Mouse (Mus musculus): Measurements from ENCODE around the gene Bcat2. TPM values are rescaled to one million over a fixed set of nuclear protein-coding genes. Genes with fewer than 3 reads are reported as not detected.
"Not testable (repeated sequence)": the region's sequence is repeated elsewhere in the genome, so short reads cannot be mapped to it uniquely, and the experiment has no call there.

Bcat2 gene
- polyA plus RNA-seq (2017; shearing (Covaris generic)): 10 to 100 TPM; 40.9 to 56.9 TPM

DNA sequence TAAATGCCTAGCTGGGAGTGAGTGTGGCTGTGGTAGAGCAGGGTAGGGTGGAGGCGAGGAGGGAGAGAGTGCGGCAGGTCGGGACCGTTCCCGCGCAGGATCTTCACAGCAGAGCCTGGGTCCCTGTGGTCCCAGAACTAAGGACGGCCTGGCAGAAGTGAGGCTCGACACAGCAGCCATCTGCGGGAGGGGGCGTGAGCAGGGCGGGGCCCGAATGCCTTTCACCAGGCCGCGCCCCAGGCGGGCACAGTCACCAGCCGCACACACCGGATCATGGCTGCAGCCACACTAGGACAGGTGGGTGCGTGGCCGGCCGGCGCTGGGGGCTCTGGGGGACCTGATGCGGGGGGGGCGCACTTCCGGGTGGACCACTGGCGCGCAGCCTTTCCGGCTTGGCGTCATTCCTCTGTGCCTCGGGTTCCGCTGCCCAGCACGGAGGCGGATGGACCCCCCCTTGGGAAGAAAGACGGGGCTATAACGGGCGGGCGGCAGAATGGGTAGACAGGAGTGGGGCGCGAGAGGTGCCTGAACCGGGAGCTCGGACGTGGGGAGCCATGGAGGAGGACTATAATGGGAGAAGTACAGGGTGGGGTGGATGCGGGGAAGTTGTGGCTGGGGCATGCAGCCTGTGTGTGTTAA is at the start of gene Bcat2:
Bcat2 (plus strand) TSS at position 51 of the 639 bp plus-strand sequence.
- peak; percentile 51 for ATAC-seq

DNA sequence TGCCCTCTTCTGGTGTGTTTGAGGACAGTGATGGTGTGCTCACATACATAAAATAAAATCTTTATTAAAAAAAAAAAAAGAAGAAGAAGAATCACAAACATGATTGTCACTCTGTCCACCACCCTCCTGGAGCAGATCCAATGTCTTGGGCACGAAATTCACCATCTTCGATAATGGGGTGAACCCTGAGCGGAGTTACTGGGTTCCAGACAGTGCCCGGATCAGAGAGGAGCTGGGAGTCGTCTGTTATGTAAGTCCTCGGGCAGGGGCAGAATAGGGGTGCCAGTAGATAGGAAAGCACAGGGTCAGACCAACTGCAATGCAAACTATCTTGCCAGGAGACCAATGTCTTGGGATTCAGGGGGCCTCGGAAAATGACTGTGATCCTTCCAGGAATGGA is 49.3 kb upstream of the Bcat2 start:
- no peak for ATAC-seq

DNA sequence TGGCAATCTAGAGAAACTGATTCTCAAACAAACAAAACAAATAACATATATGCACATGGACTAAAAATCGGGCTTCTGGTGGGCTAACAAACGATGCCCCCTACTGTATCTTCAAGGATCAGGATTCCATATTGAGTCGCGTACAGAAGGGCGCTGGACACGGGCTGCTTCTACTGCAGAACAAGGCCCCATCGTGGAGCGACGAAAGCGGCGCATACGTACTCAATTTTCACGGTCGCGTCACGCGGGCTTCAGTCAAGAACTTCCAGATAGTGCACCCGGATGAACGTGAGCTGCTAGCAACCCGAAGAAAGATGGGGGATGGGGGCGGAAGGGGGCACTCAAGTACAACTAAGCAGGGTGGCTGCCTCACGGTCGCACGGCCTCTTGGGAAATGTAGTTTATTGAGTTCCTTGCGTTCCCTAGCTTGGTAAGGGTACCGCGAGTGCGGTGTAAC is 48.2 kb upstream of the Bcat2 start:
- peak; percentile 63 for ATAC-seq

DNA sequence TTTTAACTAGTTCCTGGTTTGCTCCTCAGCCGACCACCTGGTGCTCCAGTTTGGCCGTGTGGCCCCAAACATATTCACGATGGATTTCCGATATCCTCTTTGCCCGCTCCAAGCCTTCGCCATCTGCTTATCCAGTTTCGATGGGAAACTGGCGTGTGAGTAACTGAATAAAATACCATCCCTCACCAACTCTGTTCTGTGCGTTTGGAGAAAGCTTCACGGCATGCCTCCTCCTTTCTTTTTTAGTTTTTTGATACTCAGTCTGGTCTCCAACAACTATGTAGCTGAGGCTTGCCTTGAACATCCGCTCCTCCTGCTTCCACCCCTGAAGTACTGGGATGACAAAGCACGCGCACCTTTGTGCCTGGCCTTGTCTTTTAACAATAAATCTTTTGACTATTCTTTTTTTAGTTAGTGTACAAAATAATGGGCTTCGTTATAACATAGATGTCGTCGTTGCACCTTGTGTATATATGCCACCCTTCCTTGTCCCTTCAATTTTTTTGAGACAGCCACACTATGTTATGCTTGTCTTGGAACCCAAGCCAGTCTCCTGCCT is 47.7 kb upstream of the Bcat2 start:
- ATAC-seq: no peak

DNA sequence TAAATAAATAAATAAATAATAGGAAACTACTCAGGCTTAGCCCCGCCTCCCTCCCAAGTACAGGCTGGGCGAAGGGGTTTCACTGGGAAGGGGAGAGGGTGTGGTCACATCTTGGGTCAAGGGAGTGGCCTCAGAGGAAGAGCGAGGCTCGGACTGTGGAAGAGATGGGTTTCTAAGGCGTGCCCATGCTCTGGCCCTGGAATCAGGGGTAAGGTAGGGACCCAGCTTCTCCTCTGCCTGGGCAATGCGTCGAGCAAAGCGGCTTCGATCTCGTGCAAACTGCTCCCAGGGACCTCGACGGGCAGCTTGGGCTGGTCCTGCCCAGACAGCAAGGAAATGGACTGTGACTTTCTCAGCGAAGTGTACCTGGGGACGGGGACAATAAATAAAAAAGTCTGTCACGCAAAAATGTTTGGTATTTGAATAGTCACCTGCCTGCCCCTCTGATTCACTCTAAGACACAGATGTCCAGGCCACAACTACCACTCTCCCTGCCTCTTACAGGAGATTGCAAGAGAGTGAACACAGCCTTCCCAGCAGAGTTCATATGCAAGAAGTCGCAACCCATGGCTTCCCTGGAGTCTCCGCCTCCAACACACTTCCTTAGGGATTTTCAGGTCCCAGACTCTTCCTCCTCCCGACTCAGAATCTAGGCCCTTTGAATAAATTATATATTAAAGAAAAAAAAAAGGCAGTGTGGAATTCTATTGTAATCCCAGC is 46.8 kb upstream of the Bcat2 start:
- no peak for ATAC-seq

DNA sequence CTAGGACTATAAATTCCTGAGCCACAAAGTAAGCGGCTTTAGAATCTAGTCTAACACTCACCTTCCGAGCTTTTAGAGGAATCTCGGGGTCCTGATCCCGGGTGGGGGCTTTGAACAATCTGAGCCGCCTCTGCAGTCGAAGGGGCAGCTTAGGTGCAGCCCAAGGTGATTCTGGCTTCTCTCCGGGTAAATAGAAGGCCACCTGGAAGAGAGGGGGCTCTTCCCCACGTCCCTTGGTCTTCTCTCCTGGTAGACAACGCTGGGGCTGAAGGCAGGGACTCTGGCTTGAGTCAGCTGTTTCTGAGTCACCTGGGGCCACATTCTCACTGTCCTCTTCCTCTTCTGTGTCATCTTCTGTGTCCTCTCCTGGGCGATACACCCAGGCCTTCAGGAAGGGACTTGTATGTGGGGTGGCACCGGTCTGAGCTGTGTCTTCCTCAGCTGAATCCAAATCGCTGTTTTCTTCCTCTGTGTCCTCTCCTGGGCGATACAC is 46.2 kb upstream of the Bcat2 start:
- no peak for ATAC-seq

DNA sequence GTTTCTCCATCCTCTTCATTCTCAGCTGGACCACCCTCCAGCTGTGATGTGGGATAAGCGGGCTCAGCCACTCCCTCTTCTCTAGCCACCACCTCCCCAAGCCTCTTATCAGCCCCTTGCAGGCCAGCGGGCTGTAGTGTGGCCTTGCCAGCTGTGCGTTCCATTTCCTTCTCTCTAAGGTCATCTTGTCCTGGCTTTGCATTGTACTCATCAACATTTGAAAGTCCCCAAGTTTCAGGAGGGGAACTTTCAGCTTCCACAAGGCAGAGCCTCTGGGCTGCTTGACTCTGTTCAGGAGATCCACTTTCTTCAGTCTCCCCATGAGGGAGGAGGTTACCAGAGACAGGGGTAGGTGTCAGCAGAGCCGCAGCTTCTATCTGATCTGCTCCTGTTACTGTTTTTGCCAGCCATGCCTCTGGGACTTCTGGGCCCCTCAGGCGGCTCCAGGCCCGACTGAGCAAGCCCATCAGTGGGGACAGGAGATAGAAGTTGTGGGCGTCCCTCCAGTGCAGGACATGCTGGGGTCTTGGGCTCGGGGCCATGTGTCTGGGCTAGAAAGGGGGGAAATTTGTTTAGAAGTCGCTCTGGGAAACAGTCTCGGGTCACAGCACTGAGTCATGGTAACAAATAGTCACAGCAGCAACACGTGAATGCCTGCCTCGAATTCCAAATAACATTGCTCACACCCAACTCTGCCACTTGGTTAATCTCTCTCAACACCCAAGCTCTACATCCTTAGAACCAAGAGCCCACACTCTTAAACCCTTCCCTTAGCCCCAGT is 44.9 kb upstream of the Bcat2 start:
- ATAC-seq: no peak

DNA sequence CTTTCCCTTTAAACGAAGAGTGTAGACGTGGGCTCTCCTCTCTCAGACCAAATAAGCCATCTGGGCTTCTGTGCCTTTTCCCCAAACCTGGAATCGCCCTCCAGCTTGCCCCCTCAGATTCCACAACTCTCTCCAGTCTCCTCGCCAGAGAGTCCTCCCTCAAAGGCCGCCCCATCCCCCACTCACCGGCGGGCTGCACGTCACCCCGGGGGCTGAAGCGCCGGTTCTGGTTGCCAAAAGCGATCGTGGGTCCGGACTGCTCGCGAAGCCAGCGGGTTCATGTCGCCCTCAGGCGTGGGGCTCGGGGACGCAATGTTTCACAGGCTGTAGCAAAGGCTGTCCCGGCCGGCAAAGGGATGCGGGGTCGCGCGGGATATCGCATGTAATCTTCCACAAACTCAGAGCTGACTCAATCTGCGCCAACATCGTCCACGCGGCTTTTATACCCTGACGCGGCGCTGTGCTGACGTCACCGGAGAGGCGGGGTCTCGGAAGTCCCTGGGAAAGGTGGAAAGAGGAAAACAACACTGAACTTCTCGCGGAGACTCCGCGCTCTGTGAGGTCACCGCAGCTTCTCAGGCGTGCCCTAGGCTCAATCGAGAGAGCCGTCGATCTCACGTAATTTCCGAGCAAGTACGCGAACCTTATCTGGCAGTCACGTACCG is 44.0 kb upstream of the Bcat2 start, which contains the start of the genes Ppp1r15a and Plekha4:
Ppp1r15a (minus strand) TSS at position 460 of the 665 bp plus-strand sequence.
Plekha4 (plus strand) TSS at position 522 of the 665 bp plus-strand sequence.
- ATAC-seq: peak; percentile 79

DNA sequence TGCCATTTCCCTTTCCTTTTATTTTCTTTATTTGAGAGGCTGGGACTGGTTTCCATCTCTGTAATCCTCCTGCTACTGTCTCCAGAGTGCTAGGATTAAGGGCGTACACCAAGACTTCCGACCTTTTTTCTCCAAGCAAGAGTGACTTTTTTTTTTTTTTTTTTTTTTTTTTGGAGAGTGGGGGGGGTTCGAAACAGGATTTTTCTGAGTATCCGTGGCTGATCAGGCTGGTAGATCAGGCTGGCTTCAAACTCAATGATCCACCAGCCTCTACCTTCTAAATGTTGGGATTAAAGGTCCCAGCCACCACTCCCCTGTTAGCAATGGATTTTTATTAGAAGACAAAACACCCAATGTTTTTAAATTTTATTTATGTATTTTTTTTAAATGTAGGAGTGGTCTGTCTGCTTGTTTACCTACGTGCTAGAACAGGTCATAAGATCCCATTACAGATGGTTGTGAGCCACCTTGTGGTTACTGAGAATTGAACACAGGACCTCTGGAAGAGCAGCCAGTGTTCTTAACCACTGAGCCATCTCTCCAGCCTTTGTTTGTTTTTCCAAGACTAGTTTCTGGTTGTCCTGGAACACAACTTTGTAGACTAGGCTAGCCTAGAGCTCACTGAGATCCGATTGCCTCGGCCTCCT is 43.4 kb upstream of the Bcat2 start:
- peak; percentile 13 for ATAC-seq

DNA sequence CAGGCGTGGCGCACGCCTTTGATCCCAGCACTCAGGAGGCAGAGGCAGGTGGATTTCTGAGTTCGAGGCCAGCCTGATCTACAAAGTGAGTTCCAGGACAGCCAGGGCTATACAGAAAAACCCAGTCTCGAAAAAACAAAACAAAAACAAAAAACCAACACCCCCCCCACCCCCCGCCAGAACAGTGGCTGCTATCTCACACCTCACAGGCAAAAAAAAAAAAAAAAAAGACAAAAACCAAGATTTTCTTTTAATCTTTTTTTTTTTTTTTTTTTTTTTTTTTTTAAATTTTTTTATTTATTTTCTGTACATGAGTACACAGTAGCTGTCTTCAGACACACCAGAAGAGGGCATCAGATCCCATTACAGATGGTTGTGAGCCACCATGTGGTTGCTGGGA is 42.8 kb upstream of the Bcat2 start:
- ATAC-seq: not testable (repeated sequence)

DNA sequence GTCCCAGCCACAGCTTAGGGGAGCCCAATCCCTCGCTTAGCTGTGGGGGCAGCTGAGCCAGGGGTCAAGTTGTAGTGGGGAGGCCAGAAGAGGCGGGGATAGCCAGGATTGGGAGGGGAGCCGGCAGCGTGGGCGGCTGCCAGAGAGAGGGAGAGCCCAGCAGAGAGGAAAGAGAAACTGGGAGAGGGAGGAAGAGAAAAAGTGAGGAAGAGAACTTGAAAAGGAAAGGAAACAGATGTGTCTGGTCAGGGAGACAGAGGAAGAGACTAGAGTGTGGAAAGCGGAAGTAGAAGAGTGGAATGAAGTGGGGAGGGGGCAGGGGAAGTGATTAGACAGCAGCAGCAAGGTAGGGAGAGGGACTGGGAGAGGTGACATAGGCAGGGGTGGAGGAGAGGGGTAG is 40.5 kb upstream of the Bcat2 start:
- no peak for ATAC-seq

DNA sequence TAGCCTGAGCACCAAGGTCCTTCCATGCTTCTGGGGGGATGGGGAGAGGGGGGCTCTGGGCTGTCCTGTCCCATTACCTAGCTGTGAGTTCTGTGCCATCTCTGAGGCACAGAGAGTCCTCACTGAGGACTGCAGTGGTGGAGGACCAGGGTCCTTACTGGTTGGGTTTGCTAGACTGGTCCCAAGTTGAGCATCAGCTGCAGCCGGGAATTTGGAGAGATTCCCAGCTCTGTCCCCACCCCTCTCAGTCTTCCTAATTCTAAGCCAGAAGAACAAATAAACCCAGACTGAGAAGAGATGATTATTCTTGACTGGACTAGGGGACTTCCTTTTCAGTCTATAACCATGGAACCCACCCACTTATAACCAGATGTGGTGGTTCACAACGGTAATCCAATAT is 39.3 kb upstream of the Bcat2 start:
- no peak for ATAC-seq

DNA sequence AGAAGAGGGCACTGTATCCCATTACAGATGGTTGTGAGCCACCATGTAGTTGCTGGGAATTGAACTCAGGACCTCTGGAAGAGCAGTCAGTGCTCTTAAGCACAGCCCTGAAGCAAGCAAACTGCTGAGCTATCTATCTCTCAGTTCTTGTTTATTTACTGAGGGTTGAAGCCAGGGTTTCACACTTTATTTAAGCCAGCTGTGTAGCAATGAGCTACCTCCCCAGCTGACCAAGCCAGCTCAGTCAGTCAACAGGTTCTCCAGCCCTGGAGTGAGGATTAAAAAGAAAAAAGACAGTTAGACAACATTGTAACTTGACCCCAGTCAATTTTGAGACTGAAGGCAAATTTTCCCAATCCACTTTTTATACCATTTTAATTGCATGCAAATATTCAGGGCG is 34.3 kb upstream of the Bcat2 start:
- no peak for ATAC-seq

DNA sequence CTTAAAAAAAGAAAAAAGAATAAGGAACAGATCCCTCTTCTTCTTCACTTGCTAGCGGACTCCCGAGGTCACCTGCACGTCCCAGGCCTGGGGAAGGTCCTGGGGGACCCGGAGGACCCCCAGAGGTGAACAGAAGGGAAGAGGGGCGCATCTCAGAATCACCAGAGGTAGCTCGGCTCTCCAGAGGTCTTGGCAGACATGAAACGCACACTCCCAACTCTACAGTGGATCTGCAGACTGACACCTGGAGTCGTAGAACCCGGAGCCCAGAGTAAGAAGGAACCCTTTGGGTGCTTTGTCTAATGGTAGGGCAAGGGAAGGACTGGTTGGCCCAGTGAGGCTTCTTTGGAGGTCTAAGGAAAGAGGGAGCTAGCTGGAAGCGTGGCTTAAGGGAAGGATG is 32.4 kb upstream of the Bcat2 start:
- ATAC-seq: no peak

DNA sequence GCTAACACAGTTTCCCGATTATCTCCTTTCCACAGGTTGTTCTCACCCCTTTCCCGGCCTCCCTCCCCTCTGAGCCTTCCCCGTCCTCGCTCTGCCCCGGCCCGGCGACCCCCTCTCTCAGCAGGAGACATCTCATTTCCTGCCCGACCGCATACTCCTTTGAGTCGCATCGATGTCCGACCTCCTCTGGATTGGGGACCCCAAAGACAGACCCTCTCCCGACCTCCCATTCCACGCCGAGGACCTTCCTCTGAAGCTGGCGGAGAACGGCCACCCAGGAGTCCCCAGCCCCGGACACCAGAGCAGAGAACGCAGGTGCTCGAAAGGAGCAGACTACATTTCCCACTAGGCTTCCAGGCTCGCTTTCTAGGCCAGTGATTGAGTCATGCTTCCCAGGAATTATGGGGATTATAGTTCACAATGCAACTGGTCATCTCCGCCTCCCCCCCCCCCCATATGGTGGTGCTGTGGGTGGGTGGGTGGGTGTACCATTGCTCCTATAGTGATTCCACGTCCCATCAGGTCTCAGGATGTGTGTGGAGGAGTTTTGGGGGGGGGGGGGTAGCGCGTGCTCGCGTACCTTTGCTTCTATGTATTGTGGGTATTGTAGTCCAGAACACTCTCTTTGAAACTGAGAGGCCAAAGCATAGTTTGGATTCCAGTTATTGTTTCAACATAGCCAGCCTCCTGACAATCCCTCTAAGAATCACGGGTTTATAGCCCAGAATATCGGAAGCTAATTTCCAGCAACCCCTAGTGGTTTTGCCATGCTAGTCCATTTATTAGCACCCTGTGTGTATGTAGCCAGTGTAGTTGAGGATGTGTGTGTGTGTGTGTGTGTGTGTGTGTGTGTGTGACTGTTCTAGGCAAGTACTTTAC is 31.6 kb upstream of the Bcat2 start:
- no peak for ATAC-seq

DNA sequence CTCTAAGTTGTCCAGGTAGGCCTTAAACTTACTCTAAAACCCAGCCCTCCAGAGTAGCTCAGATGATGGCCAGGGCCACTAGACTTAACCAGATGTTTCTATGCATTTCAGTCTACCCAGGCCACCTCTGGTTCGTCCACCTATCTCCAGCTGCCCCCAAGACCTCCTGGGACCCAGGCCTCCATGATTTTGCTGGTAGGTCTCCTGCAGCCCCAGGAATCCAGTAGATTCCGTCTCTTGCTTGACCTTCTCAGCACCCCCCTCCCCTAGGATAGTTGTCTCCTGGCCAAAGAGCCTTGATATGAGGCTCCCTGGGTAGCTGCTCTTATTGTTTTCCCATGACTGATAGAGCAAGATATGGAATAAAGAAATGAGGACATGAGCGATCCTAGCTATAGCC is 30.9 kb upstream of the Bcat2 start:
- ATAC-seq: no peak

DNA sequence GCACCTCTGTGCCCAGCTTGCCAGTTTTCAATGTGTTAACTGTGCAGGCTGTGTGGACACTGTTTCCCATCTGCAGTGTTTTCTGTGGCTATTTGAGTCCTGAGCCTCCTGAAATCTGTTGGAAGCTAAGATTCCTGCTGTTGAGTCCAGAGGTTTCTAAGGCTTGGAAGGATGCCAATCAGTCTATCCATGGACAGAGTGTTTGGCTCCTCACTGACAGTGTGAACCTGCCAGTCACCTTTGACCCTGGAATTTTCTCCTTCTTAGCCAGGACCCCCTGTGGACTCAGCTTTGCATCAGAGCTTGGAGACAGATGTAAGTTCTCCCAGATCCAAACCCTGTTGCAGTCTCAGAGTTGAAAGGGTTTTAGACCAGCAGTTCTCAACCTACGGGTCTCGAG is 29.7 kb upstream of the Bcat2 start:
- no peak for ATAC-seq

DNA sequence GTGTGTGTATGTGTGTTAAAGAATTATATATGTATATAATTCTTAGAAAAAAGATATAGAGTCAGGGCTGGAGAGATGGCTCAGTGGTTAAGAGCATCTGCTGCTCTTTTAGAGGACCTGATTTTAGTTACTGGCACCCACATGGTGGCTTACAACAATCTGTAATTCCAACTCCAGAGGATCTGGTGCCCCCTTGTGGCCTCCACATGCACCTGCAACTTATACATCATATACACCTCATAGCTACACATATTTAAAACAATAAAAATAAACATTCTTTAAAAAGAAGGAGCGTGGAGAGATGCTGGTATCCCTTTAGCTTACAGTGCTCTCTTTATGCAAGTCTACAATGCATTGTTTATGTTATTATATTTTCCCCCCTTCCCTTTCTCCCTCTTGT is 25.4 kb upstream of the Bcat2 start:
- no peak for ATAC-seq

DNA sequence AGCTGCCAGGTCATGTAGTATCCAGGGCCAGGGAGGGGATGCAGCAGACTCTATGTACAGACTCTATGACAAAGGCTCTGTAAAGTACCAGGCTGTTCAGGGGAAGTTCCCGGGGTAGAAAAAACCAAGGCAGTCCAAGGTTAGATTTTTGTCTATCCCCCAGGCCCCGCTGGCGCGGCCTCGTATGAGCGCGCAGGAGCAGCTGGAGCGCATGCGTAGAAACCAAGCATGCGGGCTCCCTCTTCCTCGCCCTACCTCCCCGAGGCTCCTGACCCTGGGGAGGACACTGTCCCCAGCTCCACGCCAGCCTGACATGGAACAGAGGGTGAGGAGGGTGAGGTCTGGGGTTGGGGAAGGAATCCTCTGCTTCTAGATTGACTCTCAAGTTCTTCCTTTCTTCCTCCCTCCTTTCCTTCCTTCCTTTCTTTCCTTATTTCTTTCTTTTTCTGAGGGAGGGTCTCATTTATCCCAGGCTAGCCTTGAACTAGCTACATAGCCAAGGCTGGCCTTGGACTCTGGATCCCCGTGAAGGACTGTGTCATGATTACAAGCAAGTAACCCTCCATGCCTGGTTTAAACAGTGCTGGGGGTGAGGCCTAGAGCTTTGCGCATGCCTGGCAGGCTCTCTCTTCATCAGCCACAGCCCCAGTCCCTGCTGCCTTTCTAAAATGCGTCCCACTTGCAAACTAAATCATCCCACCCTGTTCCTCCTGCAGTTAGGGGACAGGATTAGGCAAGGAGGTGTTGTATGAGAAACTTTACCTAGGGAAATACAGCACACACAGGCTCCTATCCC is 20.1 kb upstream of the Bcat2 start:
- ATAC-seq: no peak
